Mouse (Mus musculus) central nervous system, embryonic 11.5 days (tissue): Measurements from ENCODE around the gene Endou. TPM values are rescaled to one million over a fixed set of nuclear protein-coding genes. Genes with fewer than 3 reads are reported as not detected.

ENCODE experiments used
- polyA plus RNA-seq: library from polyadenylated mRNA; depleted of rRNA; stranded (reverse); fragments of >200 nt; gene quantifications from 2 replicates; pipeline ENCODE4 v1.2.3, GENCODE M21; 2012; rRNA removed

The Endou gene
- 0.06 and 0.24 TPM in 2 replicates for polyA plus RNA-seq

GRCm38 (mm10) chr15:97731111-97731510 lies at the start of gene Endou:
Gene Endou (minus strand): TSS chr15:97731339.

GRCm38 (mm10) chr15:97778311-97779098 lies 47.4 kb upstream of the Endou start, which contains the start of gene Slc48a1:
Gene Slc48a1 (plus strand): TSS chr15:97778520.

GRCm38 (mm10) chr15:97767280-97768186 lies 36.4 kb upstream of the Endou start, which contains the start of gene Rapgef3:
Gene Rapgef3 (minus strand): TSS chr15:97767972.

GRCm38 (mm10) chr15:97705211-97706050 lies 25.7 kb downstream of the Endou start, which contains the start of gene Rpap3:
Gene Rpap3 (minus strand): TSS chr15:97705825.

Other genes starting within 250 kb of the Endou start
- gene Rpap3, start 25.5 kb downstream of the Endou start, polyA plus RNA-seq: 29.9 and 39.0 TPM in 2 replicates
- 7.7 and 16.0 TPM in 2 replicates for gene Rapgef3, start 36.6 kb upstream of the Endou start, polyA plus RNA-seq
- gene Slc48a1, start 47.2 kb upstream of the Endou start, polyA plus RNA-seq: 14.2 and 17.0 TPM in 2 replicates
- gene Hdac7, start 113.2 kb upstream of the Endou start, polyA plus RNA-seq: 43.0 and 53.8 TPM in 2 replicates
- gene Vdr, start 179.3 kb upstream of the Endou start, polyA plus RNA-seq: 0.30 and 0.46 TPM in 2 replicates
- 29.1 and 40.5 TPM in 2 replicates for gene Tmem106c, start 232.9 kb upstream of the Endou start, polyA plus RNA-seq